Mouse (Mus musculus): ENCODE measurements around the gene Filip1. TPM values are rescaled to one million over a fixed set of nuclear protein-coding genes. Genes with fewer than 3 reads are reported as not detected.
"Not testable (repeated sequence)": the region's sequence is repeated elsewhere in the genome, so short reads cannot be mapped to it uniquely, and the experiment has no call there.

Filip1 gene
- total RNA-seq (2021), result 10 to 100 TPM; 17.6 to 18.8 TPM
- long read RNA-seq, partial matches to known transcripts, result 1 of 3 reads
- long read RNA-seq, other reads (novel, unspliced or antisense), result 2 of 3 reads

- DNase-seq (ENCODE audit: low spot score in 2 of 2), result no peak
These were observed at the start of gene Filip1 for GRCm38 (mm10) chr9:80012751-80013150. TSS of gene Filip1 (minus strand) at chr9:80012851.

DNA sequence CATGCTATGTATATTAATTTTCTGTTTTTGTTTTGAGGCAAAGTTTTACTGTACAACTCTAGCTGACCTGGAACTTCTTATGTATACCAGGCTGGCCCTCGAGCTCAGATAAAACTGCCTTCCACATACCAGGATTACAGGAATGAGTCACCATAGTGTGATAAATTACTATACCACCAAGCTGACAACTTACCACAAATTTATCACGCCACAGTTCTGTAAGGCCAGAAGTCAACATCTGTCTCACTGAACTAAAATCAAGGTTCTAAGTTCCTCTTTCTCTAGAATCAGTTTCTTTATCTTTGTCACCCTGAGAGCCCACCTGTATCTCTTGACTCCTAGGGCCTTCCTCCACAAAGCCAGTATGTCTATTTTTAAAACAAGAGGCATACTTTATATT is 45.0 kb upstream of the Filip1 start:
- no peak for DNase-seq (ENCODE audit: low spot score in 2 of 2)

DNA sequence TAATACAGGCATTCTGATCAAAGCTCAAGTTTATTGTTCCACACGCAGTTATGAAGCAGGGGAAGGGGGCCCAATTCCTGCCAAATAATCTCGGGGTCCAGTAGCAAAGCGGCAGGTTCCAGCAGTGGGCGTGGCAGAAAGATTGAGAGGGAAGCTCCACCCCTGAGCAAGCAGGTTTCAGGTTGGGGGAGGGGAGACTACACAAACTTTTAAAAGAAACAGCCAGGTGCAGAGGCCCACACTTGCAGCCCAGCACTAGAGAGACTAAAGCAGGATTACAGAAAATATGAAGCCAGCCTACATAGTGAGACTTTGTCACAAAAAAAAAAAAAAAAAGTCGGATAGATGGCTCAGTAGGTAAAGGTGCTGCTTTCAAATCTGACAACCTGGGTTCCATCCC is 40.3 kb upstream of the Filip1 start:
- no peak for DNase-seq (ENCODE audit: low spot score in 2 of 2)

- not testable (repeated sequence) for DNase-seq (ENCODE audit: low spot score in 2 of 2)
These were observed 36.6 kb upstream of the Filip1 start for GRCm38 (mm10) chr9:80049271-80049670.

DNA sequence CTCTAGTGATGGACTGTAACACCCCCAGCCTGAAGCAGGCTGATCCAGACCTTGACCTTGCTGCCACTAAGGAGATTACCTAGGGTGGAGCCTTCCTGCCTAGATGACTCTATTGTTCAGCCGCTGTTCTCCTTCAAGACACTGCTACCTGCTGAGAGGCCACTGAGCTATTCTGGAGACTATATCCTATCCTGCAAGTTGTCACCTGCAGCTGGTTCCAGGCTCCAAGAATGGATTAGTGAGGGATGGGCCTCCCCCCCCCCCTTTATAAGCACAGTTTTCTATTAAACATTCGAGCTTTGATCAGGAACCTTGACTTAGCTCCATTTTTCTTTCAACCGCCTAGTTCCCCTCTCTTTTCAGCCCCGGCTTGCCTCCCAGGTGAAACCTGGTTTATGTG is 31.6 kb upstream of the Filip1 start:
- DNase-seq (ENCODE audit: low spot score in 2 of 2), result not testable (repeated sequence)

DNA sequence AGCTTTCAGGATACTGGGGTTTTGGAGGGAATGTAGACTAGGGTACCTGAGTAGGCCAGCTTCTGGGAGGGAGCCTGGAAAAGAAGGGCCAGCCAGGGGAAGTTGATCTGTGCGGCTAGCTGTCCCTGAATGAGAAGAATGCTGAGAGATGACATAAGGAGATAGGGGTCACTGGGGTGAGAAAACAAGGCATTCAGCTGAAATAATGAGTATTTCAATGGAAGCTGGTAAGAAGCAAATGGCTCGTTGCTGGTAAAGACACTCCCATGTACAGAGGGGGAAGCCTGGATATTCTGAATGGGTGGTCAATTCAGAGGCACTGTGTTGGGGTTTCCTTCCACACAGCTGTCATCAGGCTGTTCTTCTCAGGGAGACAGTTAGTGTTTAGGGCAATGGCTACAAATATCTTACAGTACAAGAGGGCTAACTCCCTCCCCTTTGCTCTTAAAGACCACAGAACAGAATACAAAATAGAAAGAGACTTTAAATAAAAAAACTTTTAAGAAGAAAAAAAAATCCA is 26.7 kb upstream of the Filip1 start:
- DNase-seq (ENCODE audit: low spot score in 2 of 2), result no peak

GRCm38 (mm10) chr9:80037997-80038383 is 25.3 kb upstream of the Filip1 start:
- DNase-seq (ENCODE audit: low spot score in 2 of 2), result no peak

- DNase-seq (ENCODE audit: low spot score in 2 of 2), result no peak
These were observed 24.8 kb upstream of the Filip1 start for GRCm38 (mm10) chr9:80037262-80037996.

DNA sequence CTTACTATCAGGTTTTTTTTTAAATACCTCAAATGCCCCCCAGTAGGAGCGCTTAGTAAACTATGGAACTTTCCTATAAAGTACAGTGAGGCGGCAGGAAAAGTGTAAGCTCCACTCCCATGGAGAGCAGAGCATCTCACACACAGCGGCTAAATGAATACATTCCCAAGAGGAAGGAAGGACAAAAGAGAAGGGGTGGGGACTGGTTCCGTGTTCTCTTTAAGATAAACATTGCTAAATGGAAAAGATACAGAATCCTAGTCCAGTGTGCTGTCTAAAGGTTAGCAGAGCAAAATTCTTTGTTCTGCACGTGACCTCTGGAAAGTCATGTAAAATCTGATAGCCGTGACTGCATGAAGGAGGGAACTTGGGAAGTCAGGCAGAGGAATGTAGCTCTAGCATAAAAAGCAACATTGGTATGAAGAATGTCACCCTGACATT is 13.9 kb upstream of the Filip1 start:
- no peak for DNase-seq (ENCODE audit: low spot score in 2 of 2)

- DNase-seq (ENCODE audit: low spot score in 2 of 2), result peak; percentile 57 to 64
These were observed 13.4 kb upstream of the Filip1 start for GRCm38 (mm10) chr9:80026017-80026416.

GRCm38 (mm10) chr9:80025347-80025746 is 12.7 kb upstream of the Filip1 start:
- not testable (repeated sequence) for DNase-seq (ENCODE audit: low spot score in 2 of 2)

GRCm38 (mm10) chr9:80022821-80023220 is 10.2 kb upstream of the Filip1 start:
- no peak for DNase-seq (ENCODE audit: low spot score in 2 of 2)

DNA sequence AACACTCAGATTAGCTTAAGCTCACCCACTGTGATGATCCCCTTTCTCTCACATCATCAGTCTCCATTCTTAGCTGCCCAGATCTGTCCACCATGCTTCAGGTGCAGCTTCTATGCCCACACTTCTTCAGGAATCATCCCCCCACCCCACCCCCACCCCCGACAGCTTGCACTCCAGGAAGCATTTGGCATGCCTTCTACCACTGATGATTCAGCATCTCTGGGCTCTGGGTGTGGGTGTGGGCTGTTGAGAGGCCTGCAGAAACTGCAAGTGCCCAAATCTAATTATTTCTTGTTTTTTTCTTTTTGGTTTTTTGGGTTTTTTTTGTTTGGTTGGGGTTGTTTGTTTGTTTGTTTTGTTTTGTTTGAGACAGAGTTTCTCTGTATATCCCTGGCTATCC is 9.0 kb upstream of the Filip1 start:
- DNase-seq (ENCODE audit: low spot score in 2 of 2), result no peak

- DNase-seq (ENCODE audit: low spot score in 2 of 2), result no peak
These were observed 7.8 kb upstream of the Filip1 start for GRCm38 (mm10) chr9:80020429-80020828.

DNA sequence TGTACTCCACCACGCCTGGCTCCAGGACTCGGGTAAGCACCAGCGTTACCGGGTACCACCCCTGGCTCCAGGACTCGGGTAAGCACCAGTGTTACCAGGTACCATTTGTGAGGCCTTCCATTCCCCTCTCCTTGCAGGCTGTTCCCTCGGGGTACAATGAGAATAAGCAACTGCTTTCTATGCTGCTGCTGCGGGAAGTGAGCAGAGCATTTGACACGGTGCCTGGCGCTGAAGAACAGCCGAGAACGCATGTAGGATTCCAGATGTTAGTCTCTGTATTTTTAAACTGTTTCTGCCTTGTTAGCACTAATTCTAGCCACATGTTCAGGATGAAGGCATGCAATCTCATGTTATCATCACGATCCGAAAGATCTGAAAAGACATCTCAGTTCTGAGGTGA is 635 bp downstream of the Filip1 start:
- no peak for DNase-seq (ENCODE audit: low spot score in 2 of 2)

GRCm38 (mm10) chr9:80002394-80003188 is 10.1 kb downstream of the Filip1 start:
- peak; percentile 90 to 94 for DNase-seq (ENCODE audit: low spot score in 2 of 2)

- DNase-seq (ENCODE audit: low spot score in 2 of 2), result no peak
These were observed 15.4 kb downstream of the Filip1 start for GRCm38 (mm10) chr9:79997282-79997681.

DNA sequence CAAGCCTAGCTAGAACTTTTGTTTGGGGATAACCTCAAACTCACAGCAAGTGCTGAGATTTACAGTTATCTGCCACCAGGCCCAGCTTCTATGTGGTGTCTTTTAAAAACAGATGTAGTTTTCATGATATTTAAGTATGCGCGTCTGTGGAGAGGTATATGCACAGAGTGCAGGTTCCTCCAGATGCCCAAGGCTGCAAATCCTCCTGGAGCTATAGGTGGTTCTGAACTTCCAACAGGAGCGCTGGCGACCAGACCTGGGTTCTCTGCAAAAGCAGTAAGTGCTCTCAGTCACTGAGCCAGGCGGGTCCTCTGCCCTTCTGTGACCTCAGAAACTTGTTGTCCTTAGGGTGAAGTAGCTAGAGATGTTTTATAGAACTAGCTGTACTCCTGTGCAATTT is 18.4 kb downstream of the Filip1 start:
- no peak for DNase-seq (ENCODE audit: low spot score in 2 of 2)

GRCm38 (mm10) chr9:79993066-79993465 is 19.6 kb downstream of the Filip1 start:
- no peak for DNase-seq (ENCODE audit: low spot score in 2 of 2)

DNA sequence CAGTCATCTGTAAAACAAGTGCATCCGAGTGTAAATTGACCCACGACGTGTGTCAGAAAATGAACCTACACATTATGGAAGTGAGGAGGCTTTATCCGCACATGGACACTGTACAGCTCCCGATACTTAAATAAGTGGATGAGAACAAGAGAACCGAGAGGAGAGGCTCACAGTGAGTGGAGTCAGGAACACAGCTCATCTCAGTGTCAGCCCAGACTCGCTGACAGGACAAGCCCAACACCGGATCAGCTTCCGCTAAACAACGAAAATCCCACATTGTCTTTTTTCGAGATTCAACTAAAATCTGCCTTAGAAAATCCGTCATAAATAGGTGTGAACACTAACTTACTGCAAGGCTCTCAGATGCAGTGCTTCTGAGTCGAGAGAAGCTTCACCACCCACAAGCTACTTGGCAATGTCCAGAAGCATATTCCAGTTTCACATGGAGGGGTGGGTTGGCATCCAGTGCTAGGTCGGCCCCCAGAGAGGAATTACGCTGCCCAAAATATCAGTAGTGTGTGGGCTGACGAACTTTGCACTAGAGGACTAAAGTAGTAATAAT is 22.1 kb downstream of the Filip1 start:
- DNase-seq (ENCODE audit: low spot score in 2 of 2), result no peak

DNA sequence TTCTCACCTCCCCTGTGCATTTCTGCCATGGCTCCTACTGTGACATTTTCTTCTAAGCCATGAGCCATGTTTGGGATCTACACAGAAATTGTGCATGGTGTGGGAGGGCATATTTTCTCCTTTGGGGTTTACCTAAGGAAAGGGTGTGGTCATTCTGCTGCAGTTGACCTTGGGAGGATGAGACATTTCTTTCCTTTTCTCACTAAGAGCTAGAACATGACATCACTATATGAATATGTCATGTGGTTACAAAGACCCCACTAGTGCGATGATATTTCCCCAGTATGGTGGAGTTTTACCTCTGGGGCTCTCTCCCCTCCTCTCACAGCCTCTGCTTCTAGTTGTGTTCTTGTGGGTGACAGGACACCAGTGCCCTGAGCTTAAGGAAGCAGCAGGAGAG is 22.9 kb downstream of the Filip1 start:
- no peak for DNase-seq (ENCODE audit: low spot score in 2 of 2)

GRCm38 (mm10) chr9:79989061-79989460 is 23.6 kb downstream of the Filip1 start:
- no peak for DNase-seq (ENCODE audit: low spot score in 2 of 2)
